Mouse (Mus musculus) erythroblast, embryonic 14.5 days (primary cell): Measurements from ENCODE around the gene Cd4.

Experiments
- GATA1 ChIP-seq: IDR thresholded peaks from 2 replicates; pipeline ENCODE4 v1.6.1; 2012; ENCODE audit warnings: low read length, inconsistent platforms, mixed read lengths
- TAL1 ChIP-seq: IDR thresholded peaks from 3 replicates; pipeline ENCODE4 v1.6.1; 2012; ENCODE audit warnings: low read length, inconsistent platforms, mixed read lengths

- TF ChIP-seq GATA1, result no peak
- TF ChIP-seq TAL1, result no peak
Measured at GRCm38 (mm10) chr6:124816611-124817010, 71.4 kb downstream of the Cd4 start.
